Mouse (Mus musculus): ENCODE results near the gene Ccl28. TPM values are rescaled to one million over a fixed set of nuclear protein-coding genes. Genes with fewer than 3 reads are reported as not detected.
"Not testable (repeated sequence)": the region's sequence is repeated elsewhere in the genome, so short reads cannot be mapped to it uniquely, and the experiment has no call there.

The Ccl28 gene
- polyA plus RNA-seq (2012; ENCODE audit: insufficient read depth, insufficient read length, low replicate concordance, missing spikeins), result not detected in 2 replicates

DNA sequence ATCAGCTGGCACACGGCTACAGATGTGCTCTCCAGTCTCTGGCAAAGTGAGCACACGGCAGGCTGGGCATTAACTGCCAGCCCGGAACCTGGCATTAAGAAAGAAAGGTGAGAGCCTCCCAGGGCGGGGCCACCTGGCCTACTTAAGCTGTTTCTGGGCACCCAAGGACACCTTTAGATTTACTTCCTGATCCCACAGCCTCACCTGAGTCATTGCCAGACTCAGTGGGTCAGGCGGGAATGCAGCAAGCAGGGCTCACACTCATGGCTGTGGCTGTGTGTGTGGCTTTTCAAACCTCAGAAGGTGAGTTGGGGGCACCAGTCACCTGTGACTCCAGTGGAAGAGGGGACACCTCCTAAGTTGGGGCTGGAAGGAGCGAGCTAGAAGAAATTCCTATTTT lies at the start of gene Ccl28:
Gene Ccl28 (plus strand): TSS at position 186 of the 400 bp plus-strand sequence.
- TF ChIP-seq POLR2A (IDR thresholded peaks at IDR 0.05; ENCODE audit: insufficient read depth, low read depth, low read length), result no peak
- TF ChIP-seq CTCF (IDR thresholded peaks at IDR 0.05; ENCODE audit: insufficient read depth, low read depth, low read length), result no peak
- no peak within 1 kb of the TSS for H3K27ac ChIP-seq (ENCODE audit: insufficient read depth, low read depth, low read length)
- H3K4me3 ChIP-seq (ENCODE audit: insufficient read depth, low read depth, low read length), result no peak within 1 kb of the TSS
- H3K4me1 ChIP-seq (ENCODE audit: control insufficient read depth, insufficient read depth, low read length), result no peaks in the 10 kb centered on the region
- 82% methylated on average over 6 of the region's 6 CpGs for WGBS

DNA sequence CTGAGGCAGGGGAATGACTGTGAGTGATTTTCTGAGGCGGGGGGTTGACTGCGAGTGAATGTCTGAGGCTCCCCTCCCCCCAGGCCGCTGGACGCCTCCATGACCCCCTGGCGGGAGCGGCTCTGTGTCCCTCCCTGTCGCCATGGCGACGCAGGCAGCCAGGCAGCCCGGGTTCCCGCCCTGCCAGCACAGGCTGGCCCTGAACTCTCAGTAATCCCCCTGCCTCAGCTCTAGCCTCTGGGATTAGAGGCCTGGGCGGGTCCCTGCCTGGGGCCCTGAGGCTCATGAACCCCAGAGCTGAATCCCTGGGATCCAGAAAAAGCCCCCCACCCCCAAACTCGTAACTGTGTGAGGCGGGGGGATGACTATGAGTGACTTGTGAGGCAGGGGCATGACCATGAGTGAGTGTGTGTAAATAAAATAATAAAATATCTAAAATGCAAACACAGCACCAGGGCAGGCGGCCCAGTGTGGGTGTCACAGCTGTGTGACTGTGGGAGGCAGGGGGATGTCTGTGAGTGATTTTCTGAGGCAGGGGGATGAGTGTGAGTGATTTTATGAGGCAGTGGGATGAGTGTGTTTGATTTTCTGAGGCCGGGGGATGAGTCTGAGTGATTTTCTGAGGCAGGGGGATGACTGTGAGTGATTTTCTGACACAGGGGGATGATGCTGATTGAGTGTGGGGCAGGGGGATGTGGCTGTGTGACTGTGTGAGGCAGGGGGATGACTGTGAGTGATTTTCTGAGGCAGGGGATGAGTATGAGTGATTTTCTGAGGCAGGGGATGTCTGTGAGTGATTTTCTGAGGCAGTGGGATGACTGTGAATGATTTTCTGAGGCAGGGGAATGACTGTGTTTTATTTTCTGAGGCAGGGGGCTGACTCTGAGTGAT lies 27.1 kb upstream of the Ccl28 start:
- H3K27ac ChIP-seq (ENCODE audit: insufficient read depth, low read depth, low read length); H3K4me3 ChIP-seq (ENCODE audit: insufficient read depth, low read depth, low read length); H3K4me1 ChIP-seq (ENCODE audit: control insufficient read depth, insufficient read depth, low read length): not testable (repeated sequence)
- WGBS, result 73% methylated on average over 16 of the region's 16 CpGs

DNA sequence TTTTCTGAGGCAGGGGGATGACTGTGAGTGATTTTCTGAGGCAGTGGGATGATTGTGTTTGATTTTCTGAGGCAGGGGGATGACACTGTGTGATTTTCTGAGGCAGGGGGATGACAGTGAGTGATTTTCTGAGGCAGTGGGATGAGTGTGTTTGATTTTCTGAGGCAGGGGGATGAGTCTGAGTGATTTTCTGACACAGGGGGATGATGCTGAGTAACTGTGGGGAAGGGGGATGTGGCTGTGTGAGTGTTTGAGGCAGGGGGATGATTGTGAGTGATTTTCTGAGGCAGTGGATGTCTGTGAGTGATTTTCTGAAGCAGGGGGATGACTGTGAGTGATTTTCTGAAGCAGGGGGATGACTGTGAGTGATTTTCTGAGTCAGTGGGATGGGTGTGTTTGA lies 25.2 kb upstream of the Ccl28 start:
- not testable (repeated sequence) for H3K4me1 ChIP-seq (ENCODE audit: control insufficient read depth, insufficient read depth, low read length); H3K27ac ChIP-seq (ENCODE audit: insufficient read depth, low read depth, low read length); H3K4me3 ChIP-seq (ENCODE audit: insufficient read depth, low read depth, low read length)

DNA sequence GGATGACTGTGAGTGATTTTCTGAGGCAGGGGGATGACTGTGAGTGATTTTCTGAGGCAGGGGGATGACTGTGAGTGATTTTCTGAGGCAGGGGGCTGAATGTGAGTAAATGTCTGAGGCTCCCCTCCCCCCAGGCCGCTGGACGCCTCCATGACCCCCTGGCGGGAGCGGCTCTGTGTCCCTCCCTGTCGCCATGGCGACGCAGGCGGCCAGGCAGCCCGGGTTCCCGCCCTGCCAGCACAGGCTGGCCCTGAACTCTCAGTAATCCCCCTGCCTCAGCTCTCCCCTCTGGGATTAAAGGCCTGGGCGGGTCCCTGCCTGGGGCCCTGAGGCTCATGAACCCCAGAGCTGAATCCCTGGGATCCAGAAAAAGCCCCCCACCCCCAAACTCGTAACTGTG lies 24.6 kb upstream of the Ccl28 start:
- H3K4me3 ChIP-seq (ENCODE audit: insufficient read depth, low read depth, low read length); H3K27ac ChIP-seq (ENCODE audit: insufficient read depth, low read depth, low read length); H3K4me1 ChIP-seq (ENCODE audit: control insufficient read depth, insufficient read depth, low read length): not testable (repeated sequence)
- 79% methylated on average over 12 of the region's 12 CpGs for WGBS

DNA sequence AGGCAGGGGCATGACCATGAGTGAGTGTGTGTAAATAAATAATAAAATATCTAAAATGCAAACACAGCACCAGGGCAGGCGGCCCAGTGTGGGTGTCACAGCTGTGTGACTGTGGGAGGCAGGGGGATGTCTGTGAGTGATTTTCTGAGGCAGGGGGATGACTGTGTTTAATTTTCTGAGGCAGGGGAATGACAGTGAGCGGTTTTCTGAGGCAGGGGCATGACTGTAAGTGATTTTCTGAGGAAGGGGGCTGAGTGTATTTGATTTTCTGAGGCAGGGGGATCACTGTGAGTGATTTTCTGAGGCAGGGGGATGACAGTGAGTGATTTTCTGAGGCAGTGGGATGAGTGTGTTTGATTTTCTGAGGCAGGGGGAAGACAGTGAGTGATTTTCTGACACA lies 24.1 kb upstream of the Ccl28 start:
- H3K27ac ChIP-seq (ENCODE audit: insufficient read depth, low read depth, low read length); H3K4me3 ChIP-seq (ENCODE audit: insufficient read depth, low read depth, low read length); H3K4me1 ChIP-seq (ENCODE audit: control insufficient read depth, insufficient read depth, low read length): not testable (repeated sequence)
- WGBS, result 68% methylated on average over 2 of the region's 2 CpGs

DNA sequence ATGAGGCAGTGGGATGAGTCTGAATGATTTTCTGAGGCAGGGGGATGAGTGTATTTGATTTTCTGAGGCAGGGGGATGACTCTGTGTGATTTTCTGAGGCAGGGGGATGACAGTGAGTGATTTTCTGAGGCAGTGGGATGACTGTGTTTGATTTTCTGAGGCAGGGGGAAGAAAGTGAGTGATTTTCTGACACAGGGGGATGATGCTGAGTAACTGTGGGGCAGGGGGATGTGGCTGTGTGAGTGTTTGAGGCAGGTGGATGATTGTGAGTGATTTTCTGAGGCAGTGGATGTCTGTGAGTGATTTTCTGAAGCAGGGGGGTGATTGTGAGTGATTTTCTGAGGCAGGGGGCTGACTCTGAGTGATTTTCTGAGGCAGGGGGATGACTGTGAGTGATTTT lies 23.5 kb upstream of the Ccl28 start:
- H3K4me1 ChIP-seq (ENCODE audit: control insufficient read depth, insufficient read depth, low read length); H3K4me3 ChIP-seq (ENCODE audit: insufficient read depth, low read depth, low read length); H3K27ac ChIP-seq (ENCODE audit: insufficient read depth, low read depth, low read length): not testable (repeated sequence)

DNA sequence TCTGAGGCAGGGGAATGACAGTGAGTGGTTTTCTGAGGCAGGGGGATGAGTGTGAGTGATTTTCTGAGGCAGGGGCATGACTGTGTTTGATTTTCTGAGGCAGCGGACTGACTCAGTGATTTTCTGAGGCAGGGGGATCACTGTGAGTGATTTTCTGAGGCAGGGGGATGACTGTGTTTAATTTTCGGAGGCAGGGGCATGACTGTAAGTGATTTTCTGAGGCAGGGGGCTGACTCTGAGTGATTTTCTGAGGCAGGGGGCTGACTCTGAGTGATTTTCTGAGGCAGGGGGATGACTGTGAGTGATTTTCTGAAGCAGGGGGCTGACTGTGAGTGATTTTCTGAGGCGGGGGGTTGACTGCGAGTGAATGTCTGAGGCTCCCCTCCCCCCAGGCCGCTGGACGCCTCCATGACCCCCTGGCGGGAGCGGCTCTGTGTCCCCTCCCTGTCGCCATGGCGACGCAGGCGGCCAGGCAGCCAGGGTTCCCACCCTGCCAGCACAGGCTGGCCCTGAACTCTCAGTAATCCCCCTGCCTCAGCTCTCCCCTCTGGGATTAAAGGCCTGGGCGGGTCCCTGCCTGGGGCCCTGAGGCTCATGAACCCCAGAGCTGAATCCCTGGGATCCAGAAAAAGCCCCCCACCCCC lies 20.8 kb upstream of the Ccl28 start:
- H3K27ac ChIP-seq (ENCODE audit: insufficient read depth, low read depth, low read length); H3K4me3 ChIP-seq (ENCODE audit: insufficient read depth, low read depth, low read length); H3K4me1 ChIP-seq (ENCODE audit: control insufficient read depth, insufficient read depth, low read length): not testable (repeated sequence)
- WGBS, result 60% methylated on average over 13 of the region's 13 CpGs

DNA sequence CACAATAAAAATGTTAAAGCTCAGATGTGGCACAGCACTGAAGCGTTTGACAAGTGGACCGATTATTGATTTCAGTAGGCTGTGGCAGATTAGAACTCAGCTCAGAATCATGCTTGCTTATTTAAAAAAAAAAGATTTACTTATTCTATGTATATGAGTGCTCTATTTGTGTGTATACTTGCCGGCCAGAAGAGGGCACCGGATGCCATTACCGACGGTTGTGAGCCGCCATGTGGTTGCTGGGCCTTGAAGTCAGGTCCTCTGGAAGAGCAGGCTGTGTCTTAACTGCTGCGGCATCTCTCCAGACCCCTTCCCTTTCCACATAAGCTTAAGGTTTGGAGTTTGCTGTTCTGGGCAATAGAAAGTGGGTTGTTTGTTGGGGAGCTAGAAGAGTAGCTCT lies 19.7 kb upstream of the Ccl28 start:
- H3K4me1 ChIP-seq (ENCODE audit: control insufficient read depth, insufficient read depth, low read length); H3K27ac ChIP-seq (ENCODE audit: insufficient read depth, low read depth, low read length); H3K4me3 ChIP-seq (ENCODE audit: insufficient read depth, low read depth, low read length): not testable (repeated sequence)
- WGBS, result 96% methylated on average over 8 of the region's 8 CpGs

DNA sequence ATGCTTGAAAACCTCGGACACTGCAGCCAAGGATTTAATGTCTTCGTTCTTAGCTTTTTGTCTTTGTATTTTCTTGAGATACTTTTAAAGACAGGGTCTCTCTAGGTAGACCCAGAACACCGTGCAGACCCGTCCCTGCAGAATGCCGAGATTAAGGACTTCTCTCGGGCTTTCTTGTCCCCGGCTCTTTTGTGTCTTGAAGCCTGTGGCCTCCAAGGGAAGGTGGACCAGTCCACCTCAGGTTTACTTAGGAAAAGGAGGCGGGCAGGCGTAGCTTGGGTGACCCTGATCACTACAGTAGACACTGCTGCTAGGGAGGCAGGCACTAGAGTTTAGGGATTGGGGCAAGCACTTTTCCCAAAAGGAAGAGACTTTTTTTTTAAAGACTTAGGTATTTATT lies 19.3 kb upstream of the Ccl28 start:
- not testable (repeated sequence) for H3K4me1 ChIP-seq (ENCODE audit: control insufficient read depth, insufficient read depth, low read length); H3K4me3 ChIP-seq (ENCODE audit: insufficient read depth, low read depth, low read length); H3K27ac ChIP-seq (ENCODE audit: insufficient read depth, low read depth, low read length)
- 92% methylated on average over 8 of the region's 9 CpGs for WGBS

DNA sequence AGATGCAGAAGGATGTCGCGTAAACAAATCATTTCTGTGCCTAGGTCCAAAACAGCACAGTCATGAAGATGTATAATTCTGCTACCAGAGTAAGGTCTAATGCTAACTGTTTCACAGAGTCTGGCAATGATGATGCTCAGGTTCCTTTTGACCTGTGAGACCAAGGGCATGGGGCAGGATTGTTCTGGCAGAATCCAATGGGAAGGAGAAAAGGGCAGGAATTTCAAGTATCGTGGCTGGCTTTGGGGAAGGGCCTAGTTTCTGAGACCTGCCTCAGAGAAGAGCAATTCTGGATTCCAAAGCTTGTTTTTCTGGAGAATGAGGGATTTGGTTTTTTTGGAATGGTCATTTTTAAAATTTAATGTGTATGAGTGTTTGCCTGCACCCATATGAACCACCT lies 4.8 kb upstream of the Ccl28 start:
- 100% methylated on average over 3 of the region's 3 CpGs for WGBS
- no peak overlapping the region for H3K27ac ChIP-seq (ENCODE audit: insufficient read depth, low read depth, low read length)
- no peaks in the 10 kb centered on the region for H3K4me1 ChIP-seq (ENCODE audit: control insufficient read depth, insufficient read depth, low read length)
- TF ChIP-seq POLR2A (IDR thresholded peaks at IDR 0.05; ENCODE audit: insufficient read depth, low read depth, low read length) (no peak), CTCF (IDR thresholded peaks at IDR 0.05; ENCODE audit: insufficient read depth, low read depth, low read length) (no peak)
- no peak overlapping the region for H3K4me3 ChIP-seq (ENCODE audit: insufficient read depth, low read depth, low read length)
